Mouse (Mus musculus) kidney, adult 2 months (tissue): ENCODE measurements around the gene Cnnm2.

Experiments
- CTCF ChIP-seq: fragments of 200-500 bp; conservative IDR thresholded peaks from 2 replicates; pipeline ENCODE4 v1.5.1; 2011; ENCODE audit warnings: low read depth, mild to moderate bottlenecking, control low read depth, low read length, moderate library complexity, mixed read lengths; ENCODE audit not compliant: insufficient read depth, insufficient read length
- POLR2A ChIP-seq: fragments of 200-500 bp; IDR thresholded peaks from one replicate; pipeline ENCODE4 v1.6.1; 2011; ENCODE audit warnings: low read depth, low read length, control low read depth

GRCm38 (mm10) chr19:46776850-46777249 lies 15.5 kb downstream of the Cnnm2 start:
- TF ChIP-seq CTCF (no peak), POLR2A (no peak)
